Mouse (Mus musculus) embryonic fibroblast, embryonic 13.5 days (primary cell): ENCODE data around the gene Tmem88.

Experiments
- CTCF ChIP-seq: IDR thresholded peaks from 2 replicates; pipeline ENCODE4 v1.5.1; 2011; ENCODE audit warnings: mild to moderate bottlenecking, control low read depth, low read length, moderate library complexity, borderline replicate concordance; ENCODE audit not compliant: insufficient read depth
- POLR2A ChIP-seq: IDR thresholded peaks from 2 replicates; pipeline ENCODE4 v1.6.1; 2011; ENCODE audit warnings: low read depth, mild to moderate bottlenecking, control low read depth, low read length, moderate library complexity

DNA sequence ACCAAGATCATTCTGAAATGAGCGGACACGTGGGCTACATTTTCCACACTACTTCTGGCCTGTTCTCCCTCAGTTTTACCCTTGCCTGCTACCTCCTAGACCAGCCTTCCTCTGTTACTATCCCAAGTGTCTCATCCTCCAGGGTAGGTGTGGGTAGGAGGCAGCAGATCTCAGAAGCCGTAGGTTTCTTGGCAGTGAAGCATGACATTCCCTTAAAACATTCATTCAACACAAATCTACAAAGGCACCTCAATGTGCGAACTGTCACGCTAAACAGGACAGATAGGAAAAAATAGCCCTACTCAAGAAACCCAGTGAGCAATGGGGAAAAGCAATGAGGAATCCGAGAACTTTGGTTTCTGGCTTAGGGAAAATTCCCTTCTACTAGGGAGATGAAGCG is 14.5 kb upstream of the Tmem88 start:
- no peak for TF ChIP-seq CTCF
- TF ChIP-seq POLR2A: no peak
